Mouse (Mus musculus) ES-E14 (cell line): ENCODE data around the gene Ifit3.

Source experiments
- HCFC1 ChIP-seq: IDR thresholded peaks from 2 replicates; pipeline ENCODE4 v1.6.1; 2012; ENCODE audit warnings: low read length, inconsistent platforms, borderline replicate concordance; ENCODE audit not compliant: insufficient read depth
- ZC3H11A ChIP-seq: IDR thresholded peaks from 2 replicates; pipeline ENCODE4 v1.6.1; 2012; ENCODE audit warnings: low read depth, mild to moderate bottlenecking, inconsistent platforms, low read length, borderline replicate concordance
- ZNF384 ChIP-seq: IDR thresholded peaks from 2 replicates; pipeline ENCODE4 v1.6.1; 2012; ENCODE audit warnings: low read depth, low read length, inconsistent platforms

GRCm38 (mm10) chr19:34554061-34554460, 29.3 kb upstream of the Ifit3 start:
- TF ChIP-seq ZC3H11A (no peak), HCFC1 (no peak), ZNF384 (no peak)
